In genomic region chr7:72541521-72542478, GRCm38 (mm10) we compare ENCODE assay signal across 7 mouse cellular contexts.
DNase-seq lines count a peak whose midpoint lies in the region; ATAC-seq and TF ChIP-seq lines count a peak whose summit lies in the region.

No protein-coding gene starts in this region.

- H3K27me3 ChIP-seq in lung, embryonic 14.5 days (ENCODE audit: insufficient read depth, low read length): no peaks in the 10 kb centered on the region
- H3K27me3 ChIP-seq in embryonic facial prominence, embryonic 15.5 days: no peaks in the 10 kb centered on the region
- H3K27me3 ChIP-seq in hindbrain, embryonic 11.5 days (ENCODE audit: control insufficient read depth, insufficient read depth, low read length): no peaks in the 10 kb centered on the region
- no peaks in the 10 kb centered on the region for H3K27me3 ChIP-seq in myocyte (ENCODE audit: control insufficient read depth, insufficient read depth, insufficient read length)

- peak overlapping the region; percentile 47 for H3K27ac ChIP-seq in lung, embryonic 14.5 days (ENCODE audit: low read depth)
- H3K27ac ChIP-seq in embryonic facial prominence, embryonic 15.5 days (replicated peaks): peak overlapping the region; percentile 69
- H3K27ac ChIP-seq in hindbrain, embryonic 11.5 days (ENCODE audit: low read depth, low read length): peak overlapping the region; percentile 69

- TF ChIP-seq CTCF in lung, embryonic 14.5 days (IDR thresholded peaks at IDR 0.05; ENCODE audit: low read depth): peak; percentile 14; the same call in 1 of the 2 replicates

- H3K4me3 ChIP-seq in lung, embryonic 14.5 days (ENCODE audit: low read depth, low read length): no peak overlapping the region
- H3K4me3 ChIP-seq in embryonic facial prominence, embryonic 15.5 days (replicated peaks): no peak overlapping the region
- H3K4me3 ChIP-seq in hindbrain, embryonic 11.5 days (ENCODE audit: low read depth, low read length): no peak overlapping the region
- no peak overlapping the region for H3K4me3 ChIP-seq in myocyte

- peak; percentile 42; the same call in 1 of the 2 replicates for ATAC-seq in lung, embryonic 14.5 days (ENCODE audit: insufficient read depth)
- ATAC-seq in embryonic facial prominence, embryonic 15.5 days (ENCODE audit: insufficient number of reproducible peaks, low FRiP score, low TSS enrichment, low read depth): peak; percentile 80
- ATAC-seq in hindbrain, embryonic 11.5 days (ENCODE audit: low FRiP score): peak; percentile 81
- no peak for ATAC-seq in activated CD4-positive, CD25-positive, alpha-beta regulatory T cell, adult 4 months

- peak overlapping the region; percentile 29 for H3K4me2 ChIP-seq in lung, embryonic 14.5 days
- H3K4me2 ChIP-seq in embryonic facial prominence, embryonic 15.5 days (replicated peaks): peak overlapping the region; percentile 25; the same call in 1 of the 2 replicates
- no peak overlapping the region for H3K4me2 ChIP-seq in hindbrain, embryonic 11.5 days (replicated peaks; ENCODE audit: low read depth, low read length)
- H3K4me2 ChIP-seq in myocyte (ENCODE audit: low read depth): peak overlapping the region; percentile 73

- TF ChIP-seq POLR2A in myocyte (IDR thresholded peaks at IDR 0.05; ENCODE audit: insufficient read length, low read depth): no peak

- no peaks in the 10 kb centered on the region for H3K36me3 ChIP-seq in lung, embryonic 14.5 days (ENCODE audit: insufficient read depth)
- no peaks in the 10 kb centered on the region for H3K36me3 ChIP-seq in embryonic facial prominence, embryonic 15.5 days
- no peaks in the 10 kb centered on the region for H3K36me3 ChIP-seq in hindbrain, embryonic 11.5 days (ENCODE audit: control insufficient read depth, insufficient read depth, low read length)
- H3K36me3 ChIP-seq in myocyte (ENCODE audit: control insufficient read depth, insufficient read depth): no peaks in the 10 kb centered on the region

- H3K9me3 ChIP-seq in lung, embryonic 14.5 days (ENCODE audit: low read depth, low read length): no peaks in the 10 kb centered on the region
- no peaks in the 10 kb centered on the region for H3K9me3 ChIP-seq in embryonic facial prominence, embryonic 15.5 days (replicated peaks)
- H3K9me3 ChIP-seq in hindbrain, embryonic 11.5 days (ENCODE audit: control insufficient read depth, low read length): no peaks in the 10 kb centered on the region

- 35% methylated on average over 14 of the region's 14 CpGs for WGBS in lung, embryonic 14.5 days
- 30% methylated on average over 14 of the region's 14 CpGs for WGBS in embryonic facial prominence, embryonic 15.5 days
- WGBS in hindbrain, embryonic 11.5 days: 24% methylated on average over 14 of the region's 14 CpGs

- peak; percentile 70 for DNase-seq in lung, embryonic 14.5 days
- DNase-seq in lung, postnatal 4 days: no peak
- DNase-seq in hindbrain, embryonic 11.5 days (ENCODE audit: low spot score): peak; percentile 61
- no peak for DNase-seq in urinary bladder, postnatal 4 days (ENCODE audit: low spot score in 2 of 2)

- no peak overlapping the region for H3K9ac ChIP-seq in lung, embryonic 14.5 days
- no peak overlapping the region for H3K9ac ChIP-seq in embryonic facial prominence, embryonic 15.5 days
- H3K9ac ChIP-seq in hindbrain, embryonic 11.5 days (ENCODE audit: low read depth, low read length): no peak overlapping the region

- H3K4me1 ChIP-seq in lung, embryonic 14.5 days (ENCODE audit: insufficient read depth): peaks cover 15% of the 10 kb centered on the region
- no peaks in the 10 kb centered on the region for H3K4me1 ChIP-seq in embryonic facial prominence, embryonic 15.5 days
- peaks cover 4% of the 10 kb centered on the region; the same call in 1 of the 2 replicates for H3K4me1 ChIP-seq in hindbrain, embryonic 11.5 days (replicated peaks; ENCODE audit: control insufficient read depth, insufficient read depth, low read length)

- no peak overlapping the region for H3ac ChIP-seq in myocyte (ENCODE audit: control insufficient read depth, insufficient read length)

- no peaks in the 10 kb centered on the region for H3K79me2 ChIP-seq in myocyte (ENCODE audit: control insufficient read depth, insufficient read depth)

TF ChIP-seq in myocyte, 11 proteins besides CTCF, POLR2A, EP300 and RAD21:
- TF ChIP-seq MYOG (IDR thresholded peaks at IDR 0.05; ENCODE audit: control insufficient read depth in 1 of 3, insufficient read depth in 1 of 3, insufficient read length in 2 of 3, low read depth in 2 of 3) (no peak), SRF (IDR thresholded peaks at IDR 0.05; ENCODE audit: control insufficient read depth, insufficient read length, low read depth) (no peak), TCF3 (IDR thresholded peaks at IDR 0.05; ENCODE audit: insufficient read length, low read depth) (no peak), CEBPB (IDR thresholded peaks at IDR 0.05; ENCODE audit: insufficient read depth, poor library complexity, severe bottlenecking) (peak; percentile 80), POLR2AphosphoS2 (IDR thresholded peaks at IDR 0.05; ENCODE audit: insufficient read length, low read depth) (no peak), TCF12 (IDR thresholded peaks at IDR 0.05; ENCODE audit: insufficient read depth, poor library complexity, severe bottlenecking) (peak; percentile 6)

Comparison
In these comparisons a context has a peak if more than half of its experiments do, and no peak if none do; other contexts are left out.
1. DNase-seq: peak in lung, embryonic 14.5 days (single experiment) and hindbrain, embryonic 11.5 days (single experiment); none in lung, postnatal 4 days (0 of 2) and urinary bladder, postnatal 4 days (0 of 2).
2. Peak in every context shown above with its lines, with median percentiles within 50 percentile points of each other: H3K27ac ChIP-seq.